Mouse (Mus musculus) kidney, adult 2 months (tissue): ENCODE results near the gene Gpnmb. TPM values are rescaled to one million over a fixed set of nuclear protein-coding genes. Genes with fewer than 3 reads are reported as not detected.

Experiments used
- DNase-seq: peaks from one replicate; pipeline ENCODE4 v3.0.0; 2021
- H3K27ac ChIP-seq: fragments of 200-500 bp; 2 replicates; pipeline ENCODE4 v1.5.1; 2012; ENCODE audit warnings: low read depth, low read length, control low read depth, inconsistent platforms; ENCODE audit not compliant: insufficient read depth
- H3K27me3 ChIP-seq: fragments of 200-500 bp; replicated peaks from 2 replicates; pipeline ENCODE4 v1.6.1; 2012; ENCODE audit warnings: mild to moderate bottlenecking, moderate library complexity, low read length, inconsistent platforms; ENCODE audit not compliant: control insufficient read depth, insufficient read depth
- H3K36me3 ChIP-seq: fragments of 200-500 bp; 2 replicates; pipeline ENCODE4 v1.6.1; 2012; ENCODE audit warnings: mild to moderate bottlenecking, moderate library complexity, low read length, inconsistent platforms; ENCODE audit not compliant: control insufficient read depth, insufficient read depth
- H3K4me1 ChIP-seq: fragments of 200-500 bp; 2 replicates; pipeline ENCODE4 v1.6.1; 2011; ENCODE audit warnings: low read length; ENCODE audit not compliant: control insufficient read depth, insufficient read depth
- H3K4me3 ChIP-seq: fragments of 200-500 bp; 2 replicates; pipeline ENCODE4 v1.5.1; 2011; ENCODE audit warnings: mild to moderate bottlenecking, low read depth, low read length, control low read depth; ENCODE audit not compliant: insufficient read depth
- CTCF ChIP-seq: fragments of 200-500 bp; conservative IDR thresholded peaks from 2 replicates; pipeline ENCODE4 v1.5.1; 2011; ENCODE audit warnings: low read depth, mild to moderate bottlenecking, control low read depth, low read length, moderate library complexity, mixed read lengths; ENCODE audit not compliant: insufficient read depth, insufficient read length
- POLR2A ChIP-seq: fragments of 200-500 bp; IDR thresholded peaks from one replicate; pipeline ENCODE4 v1.6.1; 2011; ENCODE audit warnings: low read depth, low read length, control low read depth
- WGBS: fragments of 180-500 bp; shearing (Covaris S2); methylation state at CpG from one replicate; pipeline ENCODE4 v1.1.7; 2018; 5-methylcytosine and 5-hydroxymethylcytosine counted together
- polyA plus RNA-seq: library from polyadenylated mRNA; depleted of rRNA; stranded (reverse); fragments of >200 nt; gene quantifications from 2 replicates; pipeline ENCODE4 v1.2.3, GENCODE M21; 2012; rRNA removed

The Gpnmb gene
- 1.2 and 1.7 TPM in 2 replicates for polyA plus RNA-seq

DNA sequence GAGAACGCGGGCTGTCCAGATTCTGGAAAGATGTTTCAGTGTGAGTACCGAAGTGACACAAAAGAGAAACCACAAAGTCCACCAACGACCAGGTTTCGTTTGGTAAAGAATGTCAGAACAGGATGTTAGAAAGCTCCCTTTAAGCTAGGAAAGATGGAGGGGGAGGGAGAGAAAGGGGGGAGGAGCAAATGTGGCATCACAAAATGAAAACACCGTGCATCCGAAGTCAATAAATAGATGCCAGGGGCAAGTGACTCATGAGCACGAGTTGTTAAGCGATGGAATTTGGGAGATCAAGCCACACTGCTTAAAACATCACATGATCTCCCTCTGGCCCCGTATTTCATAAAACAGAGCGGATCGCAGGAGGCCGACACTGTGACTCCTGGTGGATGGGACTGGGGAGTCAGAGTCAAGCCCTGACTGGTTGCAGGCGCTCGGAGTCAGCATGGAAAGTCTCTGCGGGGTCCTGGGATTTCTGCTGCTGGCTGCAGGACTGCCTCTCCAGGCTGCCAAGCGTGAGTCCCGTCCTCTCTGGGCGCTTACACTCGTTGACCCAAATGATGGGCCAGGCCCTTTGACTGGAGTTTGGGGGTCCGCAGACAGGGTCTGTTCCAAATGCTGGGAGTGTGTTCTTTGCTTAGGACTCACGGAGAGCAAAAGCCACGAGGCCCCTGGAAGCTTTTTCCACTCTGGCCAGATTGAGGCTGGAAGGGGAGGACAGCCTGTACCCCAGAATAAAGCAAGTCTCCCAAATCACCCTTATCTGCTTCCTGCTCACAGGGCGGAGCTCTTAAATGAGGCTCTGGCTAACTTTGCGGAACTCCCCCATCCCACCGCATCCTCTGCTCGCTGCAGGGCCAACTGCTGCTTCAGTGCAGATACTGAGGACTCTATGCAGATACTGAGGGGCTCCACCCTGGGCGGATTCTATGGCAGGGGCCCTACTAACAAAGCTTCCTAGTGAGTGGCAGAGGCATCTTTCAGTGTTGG lies at the start of gene Gpnmb:
Gene Gpnmb (plus strand): TSS at position 272 of the 993 bp plus-strand sequence.
- H3K4me1 ChIP-seq: no peaks in the 10 kb centered on the region
- DNase-seq: no peak
- no peak for TF ChIP-seq CTCF
- H3K27ac ChIP-seq: no peak within 1 kb of the TSS
- no peaks in the 10 kb centered on the region for H3K27me3 ChIP-seq
- no peak within 1 kb of the TSS for H3K4me3 ChIP-seq
- H3K36me3 ChIP-seq: no peaks in the 10 kb centered on the region
- 49% methylated on average over 28 of the region's 28 CpGs for WGBS

DNA sequence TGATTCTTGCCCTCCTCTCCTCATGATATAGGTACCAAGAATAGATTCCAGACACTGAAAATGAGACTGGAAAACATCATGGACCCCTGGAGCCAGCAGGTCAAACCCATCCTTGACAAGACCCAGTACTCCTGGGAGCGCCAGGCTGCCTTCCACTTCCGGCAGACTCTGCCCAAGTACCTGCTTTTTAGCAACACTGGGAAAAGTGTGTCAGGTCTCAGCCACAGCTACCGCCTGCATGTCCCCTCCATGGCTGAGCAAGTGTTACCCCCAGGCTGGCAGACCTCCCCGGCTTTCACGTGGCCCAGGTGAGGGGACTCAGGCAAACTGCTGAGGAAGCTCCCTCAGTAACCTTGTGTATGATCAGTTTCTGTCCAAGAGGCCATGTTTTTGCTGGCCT lies 46.4 kb upstream of the Gpnmb start:
- 98% methylated on average over 5 of the region's 5 CpGs for WGBS
- TF ChIP-seq POLR2A (no peak), CTCF (no peak)
- DNase-seq: no peak
- Histone ChIP-seq H3K4me3 (no peak overlapping the region), H3K4me1 (no peaks in the 10 kb centered on the region), H3K36me3 (no peaks in the 10 kb centered on the region), H3K27me3 (no peaks in the 10 kb centered on the region), H3K27ac (no peak overlapping the region)

DNA sequence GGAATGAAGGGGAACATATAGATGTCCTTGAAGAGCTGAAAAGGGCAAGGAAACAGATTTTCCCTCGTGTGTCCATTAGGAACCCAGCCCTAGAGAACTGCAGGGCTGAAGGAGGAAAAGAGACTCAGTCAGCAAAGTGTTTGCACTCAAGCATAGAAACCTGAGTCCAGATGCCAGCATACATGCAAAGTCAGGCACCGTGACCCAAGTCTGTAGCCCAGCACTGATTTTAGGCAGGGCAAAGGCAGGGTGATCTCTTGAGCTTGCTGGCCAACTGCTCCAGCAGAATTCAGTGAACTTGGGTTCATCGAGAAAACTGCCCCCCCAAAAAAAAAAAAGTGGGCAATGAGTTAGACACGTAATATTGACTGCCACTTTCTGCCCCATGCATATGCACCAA lies 44.4 kb upstream of the Gpnmb start:
- H3K4me3 ChIP-seq: no peak overlapping the region
- peak; percentile 47 for DNase-seq
- H3K27ac ChIP-seq: no peak overlapping the region
- H3K4me1 ChIP-seq: no peaks in the 10 kb centered on the region
- H3K36me3 ChIP-seq: no peaks in the 10 kb centered on the region
- no peaks in the 10 kb centered on the region for H3K27me3 ChIP-seq
- 31% methylated on average over 4 of the region's 4 CpGs for WGBS
- TF ChIP-seq CTCF (no peak), POLR2A (no peak)

DNA sequence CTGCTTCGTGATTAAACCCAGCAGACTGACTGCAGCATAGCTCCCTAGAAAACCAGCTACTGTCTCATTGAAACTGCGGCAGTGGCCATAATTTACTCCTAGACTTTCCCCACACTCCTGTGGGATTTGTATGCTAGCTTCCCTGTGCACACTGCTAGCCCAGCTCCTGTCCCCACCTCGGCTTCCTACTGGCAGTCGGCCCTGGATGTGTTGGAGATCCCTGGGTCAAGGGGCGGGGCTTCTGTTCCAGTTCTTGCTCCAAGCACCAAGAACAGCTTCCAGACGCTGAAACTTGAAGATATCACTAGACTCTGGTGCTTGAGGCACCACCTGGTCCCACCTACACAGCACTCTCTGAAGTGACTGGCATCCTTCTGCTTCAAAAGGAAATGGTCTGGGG lies 38.2 kb upstream of the Gpnmb start:
- TF ChIP-seq CTCF: no peak
- TF ChIP-seq POLR2A: no peak
- no peak overlapping the region for H3K27ac ChIP-seq
- H3K36me3 ChIP-seq: no peaks in the 10 kb centered on the region
- no peak overlapping the region for H3K4me3 ChIP-seq
- H3K4me1 ChIP-seq: no peaks in the 10 kb centered on the region
- DNase-seq: no peak
- H3K27me3 ChIP-seq: no peaks in the 10 kb centered on the region
- WGBS: 57% methylated on average over 6 of the region's 6 CpGs

DNA sequence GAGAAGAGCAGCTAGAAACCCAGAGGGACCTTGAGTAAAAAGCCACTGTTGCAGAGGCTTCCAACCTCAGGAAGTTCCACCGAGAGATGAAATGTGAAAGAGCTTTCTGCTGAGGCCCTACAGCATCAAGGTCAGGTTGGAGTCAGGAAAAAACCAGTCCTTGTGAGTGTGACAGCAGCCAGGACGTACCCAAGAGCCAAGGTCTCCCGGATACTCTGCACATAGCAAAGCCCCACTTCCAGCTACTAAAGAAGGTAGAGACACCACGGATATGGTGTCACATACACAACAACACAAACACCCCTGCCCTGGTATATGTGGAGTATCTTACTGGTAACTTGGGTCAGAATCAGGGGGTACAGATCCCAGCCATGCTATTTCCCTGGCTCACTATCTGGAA lies 37.5 kb upstream of the Gpnmb start:
- H3K36me3 ChIP-seq: no peaks in the 10 kb centered on the region
- no peaks in the 10 kb centered on the region for H3K27me3 ChIP-seq
- TF ChIP-seq CTCF (no peak), POLR2A (no peak)
- no peak overlapping the region for H3K4me3 ChIP-seq
- no peaks in the 10 kb centered on the region for H3K4me1 ChIP-seq
- no peak overlapping the region for H3K27ac ChIP-seq
- 86% methylated on average over 4 of the region's 4 CpGs for WGBS
- no peak for DNase-seq

DNA sequence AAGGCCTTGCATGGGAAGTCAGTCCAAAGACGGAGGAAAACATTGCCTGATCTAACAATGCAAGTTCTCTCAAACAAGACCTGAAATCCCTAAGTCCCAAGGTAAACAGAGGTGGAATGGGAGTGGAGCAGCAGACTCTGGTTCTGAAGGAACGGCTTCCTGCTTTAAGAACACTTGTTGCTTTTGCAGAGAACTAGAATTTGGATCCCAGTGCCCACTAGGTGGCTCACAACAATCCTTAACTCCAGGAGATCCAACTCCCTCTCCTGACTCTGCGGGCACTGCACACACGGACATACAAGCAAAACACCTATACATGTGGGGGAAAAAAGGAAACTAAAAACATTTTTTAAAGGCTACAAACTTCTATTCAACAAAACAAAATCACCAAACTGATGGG lies 33.0 kb upstream of the Gpnmb start:
- Histone ChIP-seq H3K27ac (no peak overlapping the region), H3K4me3 (no peak overlapping the region), H3K36me3 (no peaks in the 10 kb centered on the region), H3K4me1 (peaks cover 2% of the 10 kb centered on the region; the same call in 1 of the 2 replicates), H3K27me3 (no peaks in the 10 kb centered on the region)
- 32% methylated on average over 4 of the region's 4 CpGs for WGBS
- peak; percentile 34 for DNase-seq
- no peak; the same call in 1 of the 2 replicates for TF ChIP-seq CTCF

DNA sequence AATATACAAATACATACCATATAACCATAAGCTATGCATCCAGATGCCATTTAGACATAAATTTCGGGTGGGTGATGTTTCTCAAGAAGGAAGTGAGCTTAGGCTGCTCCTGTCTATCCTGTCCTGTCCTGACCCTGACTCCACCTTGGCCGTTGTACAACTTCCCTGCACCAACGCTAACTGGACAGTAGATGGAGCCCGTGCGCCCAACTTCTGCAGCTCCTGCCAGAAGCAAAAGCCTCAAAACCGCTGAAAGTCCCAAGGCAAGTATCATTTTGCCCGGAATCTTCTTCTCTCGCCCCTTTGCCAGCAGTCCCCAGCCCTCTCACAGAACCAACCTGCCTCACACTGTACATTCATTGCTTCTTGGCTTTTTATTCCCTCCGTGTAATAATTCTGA lies 28.4 kb upstream of the Gpnmb start:
- TF ChIP-seq POLR2A (no peak), CTCF (peak; percentile 90)
- no peaks in the 10 kb centered on the region for H3K36me3 ChIP-seq
- peak; percentile 75 for DNase-seq
- no peak overlapping the region for H3K27ac ChIP-seq
- H3K4me1 ChIP-seq: peaks cover 3% of the 10 kb centered on the region; the same call in 1 of the 2 replicates
- WGBS: 2% methylated on average over 9 of the region's 9 CpGs
- H3K27me3 ChIP-seq: no peaks in the 10 kb centered on the region
- H3K4me3 ChIP-seq: no peak overlapping the region
